Mouse (Mus musculus) ES-E14 (cell line): ENCODE results near the gene Sdsl. TPM values are rescaled to one million over a fixed set of nuclear protein-coding genes. Genes with fewer than 3 reads are reported as not detected.

Source experiments
- DNase-seq: peaks from one replicate; pipeline ENCODE4 v3.0.0-alpha.2; 2013; ENCODE audit warnings: low read depth, low spot score
- H3K27ac ChIP-seq: 2 replicates; pipeline ENCODE4 v1.5.1; 2012; ENCODE audit warnings: low read depth, mild to moderate bottlenecking, low read length, moderate library complexity, mixed read lengths; ENCODE audit not compliant: poor library complexity, insufficient read depth, severe bottlenecking
- H3K36me3 ChIP-seq: 2 replicates; pipeline ENCODE4 v1.6.1; 2012; ENCODE audit warnings: mild to moderate bottlenecking, low read length, moderate library complexity, mixed read lengths; ENCODE audit not compliant: control insufficient read depth, poor library complexity, insufficient read depth, severe bottlenecking
- H3K4me1 ChIP-seq, 2 experiments: fragments of 150-350 bp in 1 of 2; sonication (generic) in 1 of 2; 2 replicates each; pipeline ENCODE4 v1.6.1; 2012; ENCODE audit warnings: low read length in 2 of 2, mild to moderate bottlenecking in 1 of 2, mixed read lengths in 1 of 2; ENCODE audit not compliant: control insufficient read depth in 2 of 2, insufficient read depth in 2 of 2, poor library complexity in 1 of 2
- H3K4me3 ChIP-seq, 2 experiments: fragments of 150-350 bp in 1 of 2; sonication (generic) in 1 of 2; 2 replicates each; pipeline ENCODE4 v1.5.1; 2012; ENCODE audit warnings: low read length in 2 of 2, low read depth in 1 of 2, mild to moderate bottlenecking in 1 of 2, mixed read lengths in 1 of 2; ENCODE audit not compliant: insufficient read depth in 1 of 2, poor library complexity in 1 of 2, severe bottlenecking in 1 of 2
- H3K9ac ChIP-seq: 2 replicates; pipeline ENCODE4 v1.6.1; 2012; ENCODE audit warnings: low read depth, mild to moderate bottlenecking, low read length, mixed read lengths; ENCODE audit not compliant: poor library complexity, insufficient read depth, severe bottlenecking
- H3K9me3 ChIP-seq: fragments of 150-350 bp; sonication (generic); 2 replicates; pipeline ENCODE4 v1.6.1; 2012; ENCODE audit warnings: low read depth, mild to moderate bottlenecking, low read length; ENCODE audit not compliant: control insufficient read depth, insufficient read depth
- CHD2 ChIP-seq: IDR thresholded peaks from 2 replicates; pipeline ENCODE4 v1.6.1; 2014; ENCODE audit warnings: mild to moderate bottlenecking, low read depth, low read length, inconsistent platforms
- HCFC1 ChIP-seq: IDR thresholded peaks from 2 replicates; pipeline ENCODE4 v1.6.1; 2012; ENCODE audit warnings: low read length, inconsistent platforms, borderline replicate concordance; ENCODE audit not compliant: insufficient read depth
- MAFK ChIP-seq: IDR thresholded peaks from 2 replicates; pipeline ENCODE4 v1.6.1; 2014; ENCODE audit warnings: mild to moderate bottlenecking, low read depth, low read length, inconsistent platforms; ENCODE audit not compliant: insufficient read depth
- ZC3H11A ChIP-seq: IDR thresholded peaks from 2 replicates; pipeline ENCODE4 v1.6.1; 2012; ENCODE audit warnings: low read depth, mild to moderate bottlenecking, inconsistent platforms, low read length, borderline replicate concordance
- ZNF384 ChIP-seq: IDR thresholded peaks from 2 replicates; pipeline ENCODE4 v1.6.1; 2012; ENCODE audit warnings: low read depth, low read length, inconsistent platforms
- in situ Hi-C, 2 experiments: fragments of 600-800 bp; cut with MboI; formaldehyde crosslinking; loops; one replicate each; pipeline ENCODE4 v1.15.1; 2025; ENCODE audit warnings: low sequenced_read_pairs in 2 of 2, inconsistent platforms in 1 of 2; ENCODE audit not compliant: unreplicated experiment in 2 of 2
- total RNA-seq: library from RNA; depleted of rRNA; stranded (reverse); fragments of 300-350 nt; gene quantifications from 2 replicates; pipeline ENCODE4 v1.2.3, GENCODE M21; 2012

Sdsl gene
- total RNA-seq, 1 experiment: 0.67 TPM

DNA sequence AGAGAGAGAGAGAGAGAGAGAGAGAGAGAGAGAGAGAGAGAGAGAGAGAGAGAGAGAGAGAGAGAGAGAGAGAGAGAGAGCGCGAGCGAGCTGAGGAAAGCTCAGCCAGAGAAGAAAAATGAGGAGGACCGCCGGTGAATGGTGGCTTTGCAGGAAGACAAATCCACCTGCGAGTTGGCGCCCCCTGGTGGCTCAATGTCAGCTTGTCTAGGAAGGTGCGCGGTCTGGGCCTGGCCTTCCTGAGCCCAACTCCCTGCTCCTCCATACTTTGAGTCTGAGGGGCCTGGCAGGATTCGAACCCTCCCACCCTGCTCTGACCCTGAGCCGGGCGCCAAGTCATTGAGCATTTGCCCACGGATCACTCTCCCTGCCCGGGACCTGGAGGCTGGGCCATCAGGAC is 31.9 kb downstream of the Sdsl start:
- in situ Hi-C loops: no loop called here
- H3K9ac ChIP-seq: no peak overlapping the region
- TF ChIP-seq CHD2: no peak
- TF ChIP-seq HCFC1: no peak
- TF ChIP-seq ZC3H11A: peak; percentile 36; the same call in 1 of the 2 replicates
- no peaks in the 10 kb centered on the region for H3K36me3 ChIP-seq
- H3K4me1 ChIP-seq: no peaks in the 10 kb centered on the region
- no peak overlapping the region for H3K27ac ChIP-seq
- H3K4me3 ChIP-seq: no peak overlapping the region
- DNase-seq: peak; percentile 96
- H3K9me3 ChIP-seq: no peaks in the 10 kb centered on the region

DNA sequence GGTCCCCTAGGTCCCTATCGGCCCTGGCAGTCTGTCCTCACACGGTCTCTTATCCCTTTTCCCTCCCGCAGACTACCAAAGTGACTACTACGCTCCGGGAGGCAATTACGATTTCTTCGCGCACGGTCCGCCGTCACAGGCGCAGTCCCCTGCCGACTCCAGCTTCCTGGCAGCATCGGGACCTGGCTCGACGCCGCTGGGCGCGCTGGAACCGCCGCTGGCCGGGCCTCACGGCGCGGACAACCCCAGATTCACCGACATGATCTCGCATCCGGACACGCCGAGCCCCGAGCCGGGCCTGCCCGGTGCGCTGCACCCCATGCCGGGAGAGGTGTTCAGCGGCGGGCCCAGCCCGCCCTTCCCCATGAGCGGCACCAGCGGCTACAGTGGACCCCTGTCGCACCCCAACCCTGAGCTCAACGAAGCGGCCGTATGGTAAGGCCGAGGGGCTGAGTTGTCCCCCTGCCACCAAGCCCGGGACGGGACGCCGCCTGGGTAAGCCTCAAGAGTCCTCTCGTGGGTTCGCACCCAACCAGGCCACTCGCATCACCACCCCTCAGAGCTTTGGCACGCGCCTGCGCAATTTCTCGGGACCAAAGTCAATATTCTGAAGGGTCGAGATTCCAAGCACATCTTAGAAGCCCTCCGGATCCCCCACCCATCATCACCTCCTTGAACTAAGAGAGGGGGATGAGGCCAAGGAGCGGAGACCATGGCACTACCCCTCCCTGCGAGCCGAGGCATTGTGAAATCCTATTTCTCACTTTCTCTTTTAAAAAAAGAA is 32.5 kb downstream of the Sdsl start:
- DNase-seq: no peak
- TF ChIP-seq MAFK: no peak
- no peak for TF ChIP-seq ZC3H11A
- TF ChIP-seq HCFC1: no peak
- TF ChIP-seq ZNF384: no peak
- TF ChIP-seq CHD2: no peak
- Histone ChIP-seq H3K9ac (no peak overlapping the region), H3K4me3 (peak overlapping the region in 1 of 2 experiments; percentile 10; a peak in 1 of 4 replicates), H3K27ac (no peak overlapping the region), H3K36me3 (no peaks in the 10 kb centered on the region), H3K9me3 (no peaks in the 10 kb centered on the region), H3K4me1 (peaks cover 0 to 3% of the 10 kb centered on the region in 2 experiments; a peak in 1 of 4 replicates)
- in situ Hi-C loops: loop anchor here in 1 of 2 experiments (10.0 kb wide), 1 partner anchor 635 kb away; no protein-coding TSS in a partner anchor

DNA sequence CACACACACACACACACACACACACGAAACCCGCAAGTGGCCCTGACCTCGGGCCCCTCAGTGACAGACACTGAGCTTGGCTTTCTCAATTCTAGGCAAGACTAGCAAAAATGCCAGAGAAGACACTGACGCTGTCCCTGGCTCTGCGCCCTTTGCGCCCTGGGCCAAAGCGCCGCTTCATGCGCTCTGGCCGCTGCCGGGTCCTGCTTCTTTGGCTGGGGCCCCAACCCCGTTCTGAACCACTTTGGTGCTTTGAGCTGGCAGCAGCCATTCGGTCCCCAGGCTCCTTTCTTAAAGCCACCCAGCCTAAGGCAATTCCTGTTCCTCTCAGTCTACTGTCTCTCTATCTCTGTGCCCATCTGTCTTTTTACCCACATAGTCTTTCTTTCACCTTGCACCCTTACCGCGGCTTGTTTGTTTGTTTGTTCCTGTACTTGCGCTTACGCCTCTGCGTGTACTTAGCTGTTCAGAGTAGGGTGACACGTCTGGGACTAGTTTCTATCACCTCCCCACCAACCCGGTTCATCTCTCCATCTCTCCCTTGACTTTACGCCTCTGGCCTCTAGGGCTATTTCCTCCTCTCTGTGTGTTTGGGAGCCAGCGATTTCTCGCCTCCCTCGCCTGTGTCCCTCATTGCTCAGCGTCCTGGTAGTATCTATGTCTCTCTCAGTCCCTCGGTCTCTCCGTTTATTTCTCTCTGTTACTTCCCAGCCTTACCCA is 33.5 kb downstream of the Sdsl start:
- TF ChIP-seq HCFC1: no peak
- no peak for TF ChIP-seq CHD2
- no peak for TF ChIP-seq MAFK
- no peak for TF ChIP-seq ZNF384
- TF ChIP-seq ZC3H11A: no peak
- Histone ChIP-seq H3K4me1 (peaks cover 0 to 3% of the 10 kb centered on the region in 2 experiments; a peak in 1 of 4 replicates), H3K36me3 (no peaks in the 10 kb centered on the region), H3K9ac (no peak overlapping the region), H3K4me3 (no peak overlapping the region), H3K9me3 (no peaks in the 10 kb centered on the region), H3K27ac (no peak overlapping the region)
- in situ Hi-C loops: loop anchor here in 1 of 2 experiments (10.0 kb wide), 1 partner anchor 634 kb away; no protein-coding TSS in a partner anchor
- DNase-seq: no peak

DNA sequence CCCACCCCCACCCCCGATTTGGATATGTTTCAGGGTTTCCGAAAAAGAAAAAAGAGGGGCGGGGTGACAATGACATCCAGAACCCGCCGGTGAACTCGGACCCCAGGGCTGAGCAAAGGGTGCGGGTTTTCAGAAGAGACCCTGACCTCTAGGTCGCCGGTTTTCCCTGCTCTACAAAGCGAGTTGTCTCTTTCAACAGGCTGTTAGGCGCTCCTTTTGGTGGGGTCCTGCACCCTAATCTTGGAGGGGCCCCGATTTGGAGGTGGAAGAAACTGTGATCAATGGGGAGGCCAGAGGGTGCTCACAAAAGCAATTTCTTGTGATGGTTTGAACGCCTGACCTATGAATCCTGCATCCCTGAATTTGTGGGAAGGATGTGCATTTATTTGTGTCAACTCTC is 34.1 kb downstream of the Sdsl start:
- in situ Hi-C loops: loop anchor here in 1 of 2 experiments (10.0 kb wide), 1 partner anchor 634 kb away; no protein-coding TSS in a partner anchor
- Histone ChIP-seq H3K4me3 (no peak overlapping the region; a peak in 1 of 4 replicates), H3K4me1 (peaks cover 0 to 3% of the 10 kb centered on the region in 2 experiments; a peak in 1 of 4 replicates), H3K27ac (no peak overlapping the region), H3K36me3 (no peaks in the 10 kb centered on the region), H3K9me3 (no peaks in the 10 kb centered on the region), H3K9ac (no peak overlapping the region)
- TF ChIP-seq ZC3H11A (no peak), MAFK (no peak), ZNF384 (no peak), CHD2 (no peak)
- no peak for DNase-seq
